Mouse (Mus musculus): ENCODE results near the gene Gpx7. TPM values are rescaled to one million over a fixed set of nuclear protein-coding genes. Genes with fewer than 3 reads are reported as not detected.

Gene Gpx7
- polyA plus RNA-seq, 1 experiment from 2014 or later, result 68.5 TPM

DNA sequence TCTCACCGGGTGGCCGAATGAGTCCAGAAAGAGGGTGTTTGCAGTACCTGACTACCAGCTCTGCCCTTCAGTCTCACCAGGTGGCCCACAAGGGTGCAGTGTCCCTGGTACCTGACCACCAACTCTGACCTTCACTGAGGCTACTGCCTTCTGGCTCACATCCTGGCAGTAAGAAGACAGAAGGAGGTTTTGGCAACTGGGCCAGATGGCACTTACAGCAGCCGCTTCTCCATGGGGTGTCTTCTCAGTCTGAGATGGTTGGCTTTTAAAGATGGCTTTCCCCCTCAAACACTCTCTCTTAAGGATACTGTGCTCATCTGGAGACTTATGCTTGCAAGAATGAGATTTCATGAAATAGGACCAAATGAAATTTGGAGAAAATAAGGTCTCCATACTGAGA, 27.3 kb downstream of the Gpx7 start:
- no peaks in the 10 kb centered on the region for H3K9me3 ChIP-seq (ENCODE audit: control insufficient read depth, low read length)
- peaks cover 13% of the 10 kb centered on the region for H3K27me3 ChIP-seq (ENCODE audit: control insufficient read depth, insufficient read depth, low read length)
- H3K36me3 ChIP-seq (ENCODE audit: control insufficient read depth, insufficient read depth, low read length), result no peaks in the 10 kb centered on the region
- no peak for ATAC-seq (ENCODE audit: insufficient number of reproducible peaks, insufficient read depth, low FRiP score, low read depth)
- peaks cover 3 to 12% of the 10 kb centered on the region in 2 experiments; a peak in 3 of 4 replicates for H3K4me1 ChIP-seq (ENCODE audit: control insufficient read depth in 2 of 2, insufficient read depth in 2 of 2, low read length in 2 of 2)
- H3K9ac ChIP-seq (ENCODE audit: low read length), result no peak overlapping the region
- WGBS, result 75% methylated on average over 3 of the region's 3 CpGs
- no peak overlapping the region for H3K27ac ChIP-seq (replicated peaks in 1 of 2; ENCODE audit: control insufficient read depth in 1 of 2, insufficient read depth in 1 of 2, low read depth in 2 of 2, low read length in 2 of 2)
- no peak overlapping the region for H3K4me3 ChIP-seq (ENCODE audit: control insufficient read depth in 1 of 2, insufficient read depth in 1 of 2, low read depth in 1 of 2, low read length in 2 of 2)
- H3K4me2 ChIP-seq (ENCODE audit: low read length), result no peak overlapping the region

DNA sequence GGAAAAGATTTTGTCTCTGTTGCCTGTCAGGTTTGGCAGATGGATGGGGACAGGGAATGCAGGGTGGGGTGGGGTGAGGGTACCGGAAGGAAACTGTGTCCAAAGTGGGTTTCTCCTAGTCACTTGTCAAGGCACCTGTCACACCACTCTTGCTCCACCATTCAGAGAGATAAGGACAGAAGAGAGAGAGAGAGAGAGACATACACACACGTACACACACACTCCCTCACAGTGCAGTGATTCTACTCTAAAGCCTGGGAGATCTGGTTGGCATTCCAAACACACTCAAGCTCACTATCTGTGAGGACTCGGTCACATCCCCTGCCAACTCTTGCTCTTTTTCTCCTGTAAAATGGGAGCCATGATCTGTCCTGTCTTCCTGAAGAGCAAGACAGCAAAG, 34.6 kb downstream of the Gpx7 start:
- H3K9me3 ChIP-seq (ENCODE audit: control insufficient read depth, low read length), result no peaks in the 10 kb centered on the region
- peak; percentile 41; the same call in 1 of the 2 replicates for ATAC-seq (ENCODE audit: insufficient number of reproducible peaks, insufficient read depth, low FRiP score, low read depth)
- H3K4me3 ChIP-seq (ENCODE audit: control insufficient read depth in 1 of 2, insufficient read depth in 1 of 2, low read depth in 1 of 2, low read length in 2 of 2), result no peak overlapping the region
- H3K27ac ChIP-seq (replicated peaks in 1 of 2; ENCODE audit: control insufficient read depth in 1 of 2, insufficient read depth in 1 of 2, low read depth in 2 of 2, low read length in 2 of 2), result peak overlapping the region in 1 of 2 experiments; percentile 48; a peak in 2 of 4 replicates
- H3K36me3 ChIP-seq (ENCODE audit: control insufficient read depth, insufficient read depth, low read length), result no peaks in the 10 kb centered on the region
- no peak overlapping the region for H3K4me2 ChIP-seq (ENCODE audit: low read length)
- no peak overlapping the region for H3K9ac ChIP-seq (ENCODE audit: low read length)
- 10% methylated on average over 3 of the region's 3 CpGs for WGBS
- peaks cover 10 to 14% of the 10 kb centered on the region in 2 experiments; a peak in 3 of 4 replicates for H3K4me1 ChIP-seq (ENCODE audit: control insufficient read depth in 2 of 2, insufficient read depth in 2 of 2, low read length in 2 of 2)
- H3K27me3 ChIP-seq (ENCODE audit: control insufficient read depth, insufficient read depth, low read length), result no peaks in the 10 kb centered on the region

GRCm38 (mm10) chr4:108371421-108371820, 35.3 kb downstream of the Gpx7 start:
- no peak overlapping the region for H3K4me2 ChIP-seq (ENCODE audit: low read length)
- ATAC-seq (ENCODE audit: insufficient number of reproducible peaks, insufficient read depth, low FRiP score, low read depth), result no peak
- peak overlapping the region in 1 of 2 experiments; percentile 48; a peak in 1 of 4 replicates for H3K27ac ChIP-seq (replicated peaks in 1 of 2; ENCODE audit: control insufficient read depth in 1 of 2, insufficient read depth in 1 of 2, low read depth in 2 of 2, low read length in 2 of 2)
- WGBS, result 91% methylated on average over 3 of the region's 3 CpGs
- peaks cover 10 to 14% of the 10 kb centered on the region in 2 experiments; a peak in 3 of 4 replicates for H3K4me1 ChIP-seq (ENCODE audit: control insufficient read depth in 2 of 2, insufficient read depth in 2 of 2, low read length in 2 of 2)
- H3K36me3 ChIP-seq (ENCODE audit: control insufficient read depth, insufficient read depth, low read length), result no peaks in the 10 kb centered on the region
- no peak overlapping the region for H3K9ac ChIP-seq (ENCODE audit: low read length)
- H3K9me3 ChIP-seq (ENCODE audit: control insufficient read depth, low read length), result no peaks in the 10 kb centered on the region
- no peaks in the 10 kb centered on the region for H3K27me3 ChIP-seq (ENCODE audit: control insufficient read depth, insufficient read depth, low read length)
- no peak overlapping the region for H3K4me3 ChIP-seq (ENCODE audit: control insufficient read depth in 1 of 2, insufficient read depth in 1 of 2, low read depth in 1 of 2, low read length in 2 of 2)

DNA sequence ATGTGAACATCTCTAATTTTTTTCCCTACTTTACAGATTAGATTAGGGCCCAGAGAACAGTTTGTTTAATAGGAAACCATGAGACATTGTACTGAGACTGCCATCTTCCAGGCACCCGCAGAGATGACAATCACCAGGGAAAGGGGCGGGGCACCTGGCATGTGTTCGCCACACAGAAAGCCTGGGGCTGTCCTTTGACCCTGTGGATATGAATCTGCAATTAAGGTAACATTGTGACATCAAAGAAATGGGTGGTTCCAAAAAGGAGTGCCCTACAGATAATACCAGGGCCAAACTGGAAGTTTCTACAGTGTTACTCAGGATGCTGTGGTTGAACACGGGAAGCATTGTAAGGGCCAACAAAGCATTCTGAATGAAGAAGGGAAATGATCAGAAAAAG, 36.4 kb downstream of the Gpx7 start:
- Histone ChIP-seq H3K4me1 (ENCODE audit: control insufficient read depth in 2 of 2, insufficient read depth in 2 of 2, low read length in 2 of 2) (peaks cover 10 to 14% of the 10 kb centered on the region in 2 experiments; a peak in 3 of 4 replicates), H3K27me3 (ENCODE audit: control insufficient read depth, insufficient read depth, low read length) (no peaks in the 10 kb centered on the region), H3K27ac (replicated peaks in 1 of 2; ENCODE audit: control insufficient read depth in 1 of 2, insufficient read depth in 1 of 2, low read depth in 2 of 2, low read length in 2 of 2) (no peak overlapping the region), H3K9ac (ENCODE audit: low read length) (no peak overlapping the region), H3K4me3 (ENCODE audit: control insufficient read depth in 1 of 2, insufficient read depth in 1 of 2, low read depth in 1 of 2, low read length in 2 of 2) (no peak overlapping the region), H3K9me3 (ENCODE audit: control insufficient read depth, low read length) (no peaks in the 10 kb centered on the region), H3K4me2 (ENCODE audit: low read length) (no peak overlapping the region), H3K36me3 (ENCODE audit: control insufficient read depth, insufficient read depth, low read length) (no peaks in the 10 kb centered on the region)
- no peak for ATAC-seq (ENCODE audit: insufficient number of reproducible peaks, insufficient read depth, low FRiP score, low read depth)
- WGBS, result 67% methylated on average over 4 of the region's 4 CpGs

GRCm38 (mm10) chr4:108369254-108369653, 37.5 kb downstream of the Gpx7 start:
- H3K9me3 ChIP-seq (ENCODE audit: control insufficient read depth, low read length), result no peaks in the 10 kb centered on the region
- no peak overlapping the region for H3K27ac ChIP-seq (replicated peaks in 1 of 2; ENCODE audit: control insufficient read depth in 1 of 2, insufficient read depth in 1 of 2, low read depth in 2 of 2, low read length in 2 of 2)
- H3K4me2 ChIP-seq (ENCODE audit: low read length), result no peak overlapping the region
- no peaks in the 10 kb centered on the region for H3K36me3 ChIP-seq (ENCODE audit: control insufficient read depth, insufficient read depth, low read length)
- WGBS, result 36% methylated on average over 5 of the region's 5 CpGs
- H3K27me3 ChIP-seq (ENCODE audit: control insufficient read depth, insufficient read depth, low read length), result no peaks in the 10 kb centered on the region
- no peak overlapping the region for H3K4me3 ChIP-seq (ENCODE audit: control insufficient read depth in 1 of 2, insufficient read depth in 1 of 2, low read depth in 1 of 2, low read length in 2 of 2)
- peaks cover 14 to 18% of the 10 kb centered on the region in 2 experiments for H3K4me1 ChIP-seq (ENCODE audit: control insufficient read depth in 2 of 2, insufficient read depth in 2 of 2, low read length in 2 of 2)
- no peak for ATAC-seq (ENCODE audit: insufficient number of reproducible peaks, insufficient read depth, low FRiP score, low read depth)
- H3K9ac ChIP-seq (ENCODE audit: low read length), result no peak overlapping the region

DNA sequence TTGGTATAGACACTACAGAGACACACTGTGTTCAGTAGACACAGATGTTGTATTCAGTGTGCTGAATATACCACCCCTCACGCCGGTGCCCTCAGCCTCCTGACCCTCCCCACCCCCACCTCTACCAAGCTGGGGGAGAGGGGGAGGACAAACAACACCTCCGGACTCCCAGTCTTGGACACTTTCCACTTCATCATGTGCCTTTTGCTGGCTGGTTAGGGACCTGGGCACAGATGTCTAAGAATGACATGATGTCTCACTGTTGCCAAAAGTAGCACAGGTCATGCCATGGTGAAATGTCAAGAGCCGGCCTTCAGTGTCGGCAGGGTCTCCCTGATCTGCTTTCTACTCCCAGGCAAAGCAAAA, 42.7 kb downstream of the Gpx7 start:
- Histone ChIP-seq H3K27me3 (ENCODE audit: control insufficient read depth, insufficient read depth, low read length) (no peaks in the 10 kb centered on the region), H3K4me2 (ENCODE audit: low read length) (peak overlapping the region; percentile 3; the same call in 1 of the 2 replicates), H3K9me3 (ENCODE audit: control insufficient read depth, low read length) (no peaks in the 10 kb centered on the region), H3K4me3 (ENCODE audit: control insufficient read depth in 1 of 2, insufficient read depth in 1 of 2, low read depth in 1 of 2, low read length in 2 of 2) (no peak overlapping the region), H3K36me3 (ENCODE audit: control insufficient read depth, insufficient read depth, low read length) (no peaks in the 10 kb centered on the region), H3K4me1 (ENCODE audit: control insufficient read depth in 2 of 2, insufficient read depth in 2 of 2, low read length in 2 of 2) (peaks cover 26 to 43% of the 10 kb centered on the region in 2 experiments), H3K27ac (replicated peaks in 1 of 2; ENCODE audit: control insufficient read depth in 1 of 2, insufficient read depth in 1 of 2, low read depth in 2 of 2, low read length in 2 of 2) (peak overlapping the region; percentile 86 to 89), H3K9ac (ENCODE audit: low read length) (no peak overlapping the region)
- WGBS, result 9% methylated on average over 5 of the region's 5 CpGs
- peak; percentile 48; the same call in 1 of the 2 replicates for ATAC-seq (ENCODE audit: insufficient number of reproducible peaks, insufficient read depth, low FRiP score, low read depth)

- Histone ChIP-seq H3K9me3 (ENCODE audit: control insufficient read depth, low read length) (no peaks in the 10 kb centered on the region), H3K36me3 (ENCODE audit: control insufficient read depth, insufficient read depth, low read length) (no peaks in the 10 kb centered on the region), H3K4me1 (ENCODE audit: control insufficient read depth in 2 of 2, insufficient read depth in 2 of 2, low read length in 2 of 2) (peaks cover 32 to 49% of the 10 kb centered on the region in 2 experiments), H3K27me3 (ENCODE audit: control insufficient read depth, insufficient read depth, low read length) (no peaks in the 10 kb centered on the region), H3K27ac (replicated peaks in 1 of 2; ENCODE audit: control insufficient read depth in 1 of 2, insufficient read depth in 1 of 2, low read depth in 2 of 2, low read length in 2 of 2) (peak overlapping the region; percentile 86 to 89), H3K9ac (ENCODE audit: low read length) (peak overlapping the region; percentile 58; the same call in 1 of the 2 replicates), H3K4me3 (ENCODE audit: control insufficient read depth in 1 of 2, insufficient read depth in 1 of 2, low read depth in 1 of 2, low read length in 2 of 2) (no peak overlapping the region), H3K4me2 (ENCODE audit: low read length) (peak overlapping the region; percentile 3; the same call in 1 of the 2 replicates)
- ATAC-seq (ENCODE audit: insufficient number of reproducible peaks, insufficient read depth, low FRiP score, low read depth), result 0 out of 2 replicates have a peak, but pooled peaks have one; percentile 14
- WGBS, result 24% methylated on average over 7 of the region's 7 CpGs
Observed at GRCm38 (mm10) chr4:108363355-108364110, 43.2 kb downstream of the Gpx7 start.

Measured in heart, embryonic 14.5 days (tissue).